Mouse (Mus musculus): Measurements from ENCODE around the gene Capn2.

Gene Capn2

DNA sequence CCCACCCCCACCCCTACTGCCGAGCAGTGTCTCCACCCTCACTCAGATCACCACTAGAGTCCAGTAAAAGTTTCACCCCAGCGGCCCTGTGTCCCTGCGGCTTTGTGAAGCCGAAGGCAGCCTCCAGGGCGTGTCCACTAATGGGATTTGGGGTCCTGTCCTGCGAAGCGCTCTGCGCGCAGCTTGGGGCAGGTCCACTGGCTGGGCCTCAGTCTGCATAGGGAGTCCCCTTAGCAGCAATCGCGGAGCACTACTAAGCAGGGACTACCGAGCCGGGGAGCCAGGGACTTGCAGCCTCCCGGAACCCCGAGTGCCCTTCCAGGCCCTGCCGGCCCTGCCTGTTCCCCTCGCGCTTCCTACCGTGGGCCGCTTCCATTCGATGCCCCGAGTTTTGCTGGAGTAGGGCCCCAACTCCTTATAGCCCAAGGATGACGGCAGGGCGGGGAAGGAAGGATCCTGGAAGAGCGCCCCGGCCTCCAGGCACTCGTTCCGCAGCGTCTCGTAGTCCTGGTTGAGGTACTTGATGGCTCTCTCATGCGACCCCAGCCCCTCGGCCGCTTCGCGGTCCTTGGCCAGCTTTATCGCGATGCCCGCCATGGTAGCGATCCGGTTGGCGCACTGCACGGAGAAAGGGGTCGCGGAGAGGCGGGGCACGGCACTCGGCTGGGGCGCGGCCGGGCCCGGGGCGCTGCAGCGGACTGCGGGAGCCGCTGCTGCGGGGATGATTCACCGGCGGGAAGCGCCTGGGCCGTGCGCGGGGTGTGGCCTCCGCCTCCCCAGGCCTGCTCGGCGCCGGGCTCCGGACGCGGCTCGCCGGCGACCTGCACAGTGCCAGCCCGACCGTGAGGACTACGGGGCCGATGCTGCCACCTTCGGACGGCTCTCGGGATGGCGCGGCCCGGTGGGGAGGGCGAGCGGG lies at the start of gene Capn2:
Capn2 (minus strand) TSS at position 851 of the 919 bp plus-strand sequence.
- DNase-seq = peak; percentile 88 to 93

DNA sequence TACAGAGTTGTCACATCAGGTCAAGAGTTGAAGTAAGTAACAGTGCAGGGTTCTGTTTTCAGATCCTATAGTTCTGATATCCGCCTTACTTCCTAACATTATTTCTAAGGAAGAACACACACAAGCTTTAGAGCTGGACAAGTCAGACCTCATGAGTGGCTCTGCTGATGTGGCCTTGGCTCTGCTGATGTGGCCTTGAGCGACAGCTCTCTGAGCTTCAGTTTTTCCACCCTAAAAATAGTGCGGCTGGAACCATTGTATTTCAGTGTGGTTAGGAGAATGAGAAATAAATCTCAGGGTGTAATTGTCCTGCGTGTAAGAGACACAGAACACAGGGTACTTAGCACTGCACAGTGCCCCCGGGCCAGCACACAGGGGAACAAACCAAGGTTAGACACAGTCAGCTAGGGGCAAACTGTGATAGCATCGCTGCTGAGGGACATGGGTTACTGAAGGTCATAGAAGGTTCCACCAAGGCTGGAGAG lies 48.0 kb upstream of the Capn2 start:
- DNase-seq = no peak

DNA sequence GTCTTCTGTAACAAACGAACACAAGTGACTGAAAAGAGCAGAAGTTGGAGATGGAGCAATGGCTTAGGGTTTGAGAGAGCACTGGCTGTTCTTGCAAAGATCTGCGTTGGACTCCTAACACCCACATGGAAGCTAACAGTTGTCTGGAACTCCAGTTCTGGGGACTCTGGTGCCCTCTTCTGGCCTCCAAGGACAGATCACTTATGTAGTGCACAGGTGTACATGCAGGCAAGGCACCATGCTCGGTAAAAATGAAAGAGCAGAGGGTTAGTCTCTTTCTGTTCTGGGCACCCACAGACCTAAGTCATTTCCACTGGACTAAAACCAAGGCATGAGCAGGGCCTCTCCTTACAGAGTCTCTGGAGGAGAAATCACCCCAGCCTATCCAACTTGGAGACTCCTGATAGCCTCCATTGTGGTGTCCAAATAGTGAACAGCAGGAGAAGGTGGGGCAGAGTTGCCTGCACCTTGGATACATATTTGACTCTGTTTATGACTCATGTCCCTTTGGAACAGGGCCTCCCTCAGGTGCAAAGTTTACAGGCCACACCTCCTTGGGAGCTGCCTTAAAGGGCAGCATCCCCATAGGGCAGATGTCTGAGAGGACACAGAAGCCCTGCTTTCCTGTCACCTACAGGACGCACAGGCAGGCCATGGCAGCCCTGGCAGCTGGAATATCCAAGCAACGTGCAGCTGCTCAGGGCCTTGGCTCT lies 47.2 kb upstream of the Capn2 start, which contains the start of gene Capn8:
Capn8 (plus strand) TSS at position 600 of the 713 bp plus-strand sequence.
- peak in 1 of 2 experiments; percentile 46 for DNase-seq

DNA sequence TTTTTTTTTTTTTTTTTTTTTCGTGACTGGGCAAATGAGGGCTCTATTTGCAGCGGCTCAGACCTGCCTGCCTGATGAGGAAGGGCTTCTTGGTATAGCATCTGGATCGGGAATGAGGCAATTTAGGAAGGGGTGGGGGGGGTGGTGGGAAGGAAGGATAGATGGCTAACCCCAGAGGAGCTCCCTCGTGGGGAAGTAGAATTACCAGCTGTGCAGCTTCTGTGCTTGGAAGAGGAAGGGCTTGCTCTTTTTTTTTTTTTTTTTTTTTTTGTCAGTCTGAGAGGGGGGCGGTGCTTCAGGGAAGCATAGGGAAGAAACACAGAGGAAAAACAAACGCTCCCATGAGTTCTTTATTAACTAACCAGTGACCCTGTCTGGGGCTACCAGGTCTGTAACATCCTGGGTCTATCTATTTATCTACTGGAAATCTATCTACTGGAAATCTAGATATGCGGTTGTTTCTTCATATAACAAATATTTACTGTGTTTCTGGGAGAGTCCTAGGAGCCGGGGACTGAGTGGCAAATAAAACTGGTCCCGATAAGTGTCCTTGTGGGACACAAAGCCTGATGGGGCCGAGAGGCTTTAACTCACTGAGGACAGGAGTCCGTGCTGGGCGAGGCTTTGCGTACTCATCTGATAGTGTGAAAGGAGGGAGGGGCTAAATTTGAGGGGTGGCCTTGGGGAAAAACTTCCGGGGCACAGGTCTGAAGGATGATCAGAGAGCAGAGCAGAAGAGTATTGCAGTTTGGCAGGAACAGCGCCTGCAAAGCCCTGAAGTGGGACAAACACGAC lies 45.4 kb upstream of the Capn2 start:
- DNase-seq = peak in 1 of 2 experiments; percentile 31

DNA sequence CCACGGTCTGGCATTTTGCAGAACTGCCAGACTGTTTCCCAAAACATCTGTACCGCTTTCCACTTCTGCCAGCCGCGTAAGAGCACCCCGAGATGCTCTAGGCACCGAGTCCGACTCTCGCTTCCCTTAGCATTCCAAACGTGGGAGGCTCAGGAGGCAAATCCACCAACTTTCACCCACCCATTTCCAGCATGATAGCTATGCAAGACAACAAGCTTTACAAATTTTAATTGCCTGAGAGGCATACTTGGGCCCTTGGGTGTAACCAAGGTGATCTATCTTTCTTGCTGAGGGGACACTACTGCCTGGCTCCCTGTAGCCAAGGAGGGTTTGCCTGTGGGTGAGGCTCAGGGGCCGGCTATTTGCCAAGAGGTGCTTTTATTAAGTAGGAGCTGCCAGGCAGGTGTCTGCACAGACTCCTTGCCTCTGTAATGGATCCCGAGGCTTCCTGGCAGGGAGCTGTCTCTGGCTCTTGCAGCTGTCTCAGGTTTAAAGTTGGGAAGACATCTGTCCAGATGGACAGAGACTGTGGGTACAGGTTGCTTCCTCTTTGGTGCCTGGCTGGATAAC lies 44.6 kb upstream of the Capn2 start:
- peak in 1 of 2 experiments; percentile 28 for DNase-seq

DNA sequence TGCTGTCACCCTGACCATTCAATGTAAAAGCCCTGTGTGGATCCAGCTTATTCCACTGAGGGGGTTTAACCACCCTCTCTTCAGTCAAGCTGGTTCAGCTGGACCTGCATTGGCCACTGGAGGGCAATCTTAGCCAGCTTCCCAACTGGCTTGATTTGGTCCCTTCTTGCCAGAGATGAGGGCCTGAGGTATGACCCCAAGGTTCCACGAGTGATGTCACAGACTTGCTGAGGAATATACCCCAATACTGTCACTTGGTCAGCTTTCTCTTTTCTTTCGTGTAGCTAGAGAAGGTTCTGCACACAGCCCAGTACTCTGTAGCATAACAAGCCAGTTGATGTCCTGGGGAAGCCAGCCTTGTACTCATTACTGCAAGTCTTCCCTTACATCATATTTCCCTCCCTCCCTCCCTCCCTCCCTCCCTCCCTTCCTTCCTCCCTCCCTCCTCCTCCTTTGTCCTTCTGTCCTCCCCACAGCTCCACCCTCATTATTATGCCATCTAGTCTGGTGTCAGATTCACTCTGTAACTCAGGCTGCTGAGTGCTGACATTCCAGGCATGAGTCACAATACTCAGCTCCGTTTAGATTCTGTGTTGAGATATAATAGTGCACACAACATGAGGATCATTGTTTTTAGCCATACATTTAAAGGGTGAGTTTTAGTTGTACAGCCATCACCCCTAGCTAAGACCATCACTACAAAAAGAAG lies 43.1 kb upstream of the Capn2 start:
- DNase-seq = peak; percentile 76 to 80

DNA sequence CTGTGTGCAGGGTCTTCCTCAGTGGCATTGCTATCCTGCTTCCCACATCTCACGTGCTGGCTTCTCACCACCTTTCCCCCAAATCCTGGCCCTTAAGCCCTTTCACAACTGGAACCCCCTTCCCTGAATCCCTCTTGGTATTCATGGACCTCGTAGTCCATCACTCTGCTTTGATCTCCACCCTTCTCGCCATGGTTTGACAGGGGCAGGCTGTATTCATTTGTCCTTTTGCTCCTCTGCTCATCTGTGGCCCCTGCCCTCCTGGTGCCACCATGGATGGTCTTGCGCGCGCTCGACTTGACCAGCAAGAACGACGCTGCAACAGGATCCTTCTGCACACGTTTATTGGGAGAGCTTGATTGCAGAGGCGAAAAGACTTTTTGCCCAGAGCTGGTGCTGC lies 42.1 kb upstream of the Capn2 start:
- no peak for DNase-seq

DNA sequence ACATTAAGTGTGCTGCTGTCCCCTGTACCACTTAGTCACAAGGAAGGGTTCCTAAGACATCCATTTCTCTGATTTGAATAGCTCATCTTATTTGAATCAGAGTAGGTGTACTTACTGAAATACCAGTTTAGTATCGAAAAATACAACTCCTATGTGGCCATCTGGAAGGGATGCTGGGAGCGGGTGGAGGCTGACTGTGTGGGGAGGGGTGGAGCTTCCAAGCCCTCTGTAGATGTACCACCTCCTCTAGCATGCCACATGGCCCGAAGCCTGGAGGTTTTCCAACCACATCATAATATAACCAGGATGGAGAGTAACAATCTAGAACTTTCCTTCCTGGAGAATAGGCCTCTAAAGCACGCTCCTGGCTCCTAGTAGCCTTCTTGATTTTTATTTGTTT lies 40.9 kb upstream of the Capn2 start:
- DNase-seq = no peak

DNA sequence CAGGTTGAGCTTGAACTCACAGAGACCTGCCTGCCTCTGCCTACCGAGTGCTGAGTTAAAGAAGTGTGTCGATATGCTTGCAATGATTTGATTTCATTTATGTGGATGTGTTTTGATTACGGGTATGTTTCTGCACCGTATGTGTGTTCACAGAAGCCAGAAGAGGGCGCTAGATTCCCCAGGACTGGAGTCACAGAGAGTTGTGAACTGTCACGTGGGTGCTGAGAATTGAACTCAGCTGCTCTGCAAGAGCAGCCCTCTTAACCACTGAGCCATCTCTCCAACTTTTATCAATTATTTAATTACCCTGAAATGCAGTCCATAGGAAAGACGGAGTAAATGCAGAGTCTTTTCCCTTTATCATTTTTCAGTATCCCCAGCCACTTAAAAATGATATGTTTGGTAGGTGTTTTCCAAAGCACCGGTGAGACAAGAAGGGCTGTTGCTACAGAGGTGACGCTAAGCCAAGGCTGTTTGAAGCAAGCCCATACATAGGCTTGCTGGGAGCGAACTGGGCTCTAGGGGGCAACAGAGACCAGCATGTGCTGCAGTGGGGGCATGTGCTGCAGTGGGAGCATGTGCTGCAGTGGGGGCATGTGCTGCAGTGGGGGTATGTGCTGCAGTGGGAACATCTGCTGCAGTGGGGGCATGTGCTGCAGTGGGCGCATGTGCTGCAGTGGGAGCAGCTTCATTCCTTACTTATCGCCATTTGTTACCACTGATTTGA lies 36.4 kb upstream of the Capn2 start:
- peak; percentile 75 to 77 for DNase-seq

DNA sequence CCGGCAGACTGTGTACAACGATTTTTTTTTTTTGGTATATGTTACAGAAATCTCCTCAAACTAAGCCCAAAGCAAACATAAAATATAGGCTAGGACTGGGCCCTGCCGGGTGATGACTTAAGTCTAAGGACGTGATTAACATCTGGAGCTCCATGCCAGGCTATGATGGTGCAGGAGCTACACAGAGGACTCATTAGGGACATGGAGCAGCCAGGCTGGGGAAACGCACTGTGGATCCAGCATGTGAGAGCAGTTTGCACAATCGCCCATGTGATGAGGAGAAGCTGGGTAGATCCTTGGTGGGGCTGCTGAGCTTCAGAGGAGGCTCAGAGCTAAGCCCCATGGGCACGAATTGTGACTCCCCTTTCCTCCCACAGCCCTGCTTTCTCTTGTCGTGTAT lies 33.4 kb upstream of the Capn2 start:
- no peak for DNase-seq

DNA sequence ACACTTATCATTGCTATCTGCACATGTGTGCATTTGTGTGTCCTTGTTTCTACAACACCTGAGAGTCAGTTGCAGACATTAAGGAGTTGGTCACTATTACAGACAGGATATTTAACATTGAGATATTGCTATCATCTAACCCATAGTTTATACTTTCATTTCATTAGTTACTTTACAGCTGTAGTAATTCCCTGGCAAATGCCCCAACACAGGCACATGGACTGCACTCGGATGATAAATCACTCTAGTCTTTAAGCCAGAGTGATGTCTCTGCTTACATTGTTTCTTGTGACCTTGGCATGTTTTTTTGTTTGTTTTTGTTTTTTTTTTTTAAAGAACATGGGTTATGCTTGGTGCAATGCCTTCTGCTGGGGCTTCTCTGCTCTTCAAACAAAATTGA lies 26.5 kb upstream of the Capn2 start:
- no peak for DNase-seq

DNA sequence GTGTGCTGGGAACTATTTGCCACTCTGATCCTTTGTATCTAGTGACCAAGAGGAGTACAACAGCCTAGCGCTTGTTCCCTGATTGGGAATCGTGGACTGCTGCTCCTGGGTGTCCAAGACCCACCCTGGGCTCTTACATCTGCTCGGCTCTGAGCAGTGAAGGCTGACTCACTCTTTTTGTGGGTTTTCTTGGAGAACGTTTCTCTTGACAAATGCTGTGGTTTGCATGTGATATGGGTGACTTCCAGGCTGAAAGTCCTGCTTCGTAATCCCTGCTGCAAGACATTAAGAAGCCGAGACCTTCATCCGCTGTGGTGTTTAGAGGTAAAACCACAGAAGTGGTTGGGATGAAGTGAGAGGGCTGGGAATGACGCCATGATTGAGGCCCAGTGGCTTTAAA lies 25.7 kb upstream of the Capn2 start:
- DNase-seq = no peak

DNA sequence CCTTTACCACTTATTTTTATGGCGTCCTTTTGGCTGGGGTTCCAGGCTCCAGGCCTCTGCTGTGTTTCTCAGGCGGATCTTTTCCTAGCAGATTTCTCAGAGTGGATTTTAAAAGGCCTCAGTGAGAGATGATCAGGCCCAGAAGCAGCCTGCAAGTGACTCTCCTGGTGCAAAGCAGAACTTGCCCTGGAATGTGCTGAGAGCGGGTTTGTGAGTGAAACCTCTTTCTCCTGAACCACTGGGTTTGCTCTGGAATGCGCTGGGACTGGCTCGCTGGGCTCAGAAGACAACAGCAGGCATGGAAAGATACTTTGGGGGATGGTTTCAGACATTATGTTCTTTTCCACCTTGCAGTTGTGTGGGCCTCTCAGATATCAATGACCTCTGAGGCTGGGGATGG lies 24.7 kb upstream of the Capn2 start:
- no peak for DNase-seq

DNA sequence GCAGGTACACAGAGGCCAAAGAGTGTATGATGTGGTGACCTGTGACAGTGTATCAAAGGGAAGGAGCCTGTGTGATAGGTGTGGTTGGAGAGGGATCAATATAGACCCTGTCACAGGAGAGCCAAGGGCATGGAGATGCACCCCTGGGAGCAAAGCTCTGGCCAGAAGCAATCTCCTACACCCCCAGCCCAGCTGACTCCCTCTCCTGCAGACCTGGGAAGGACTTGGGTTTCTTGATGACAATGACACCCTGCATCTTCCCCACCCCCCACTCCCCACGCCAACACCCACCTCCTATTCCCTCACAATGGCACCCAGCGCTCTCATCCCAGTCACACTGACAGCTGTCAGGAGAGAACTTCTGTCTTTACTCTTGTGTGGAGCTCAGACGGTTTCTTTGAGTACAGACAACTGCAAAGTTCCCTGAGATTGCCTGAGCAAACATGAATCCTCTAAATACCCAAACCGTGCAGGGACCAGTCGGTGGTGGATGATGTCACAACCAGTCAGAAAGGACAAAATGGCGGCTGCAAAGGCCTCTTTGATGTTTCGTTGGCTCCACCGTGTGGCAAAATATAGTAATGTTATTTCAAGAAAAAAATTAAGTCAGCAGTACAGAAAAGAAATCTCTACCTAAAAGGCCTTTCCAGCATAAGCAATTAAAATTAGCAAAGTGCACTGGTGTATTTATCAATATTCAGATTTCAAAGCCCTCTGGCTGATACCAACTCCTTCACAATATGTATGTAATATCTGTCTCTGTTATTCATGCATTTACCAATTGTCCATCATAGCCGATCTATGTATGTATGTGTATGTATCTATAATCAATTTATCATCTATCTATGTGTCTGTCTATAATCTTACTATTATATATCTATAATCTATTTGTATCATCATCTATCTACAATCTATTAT lies 21.9 kb upstream of the Capn2 start:
- peak; percentile 67 to 82 for DNase-seq

DNA sequence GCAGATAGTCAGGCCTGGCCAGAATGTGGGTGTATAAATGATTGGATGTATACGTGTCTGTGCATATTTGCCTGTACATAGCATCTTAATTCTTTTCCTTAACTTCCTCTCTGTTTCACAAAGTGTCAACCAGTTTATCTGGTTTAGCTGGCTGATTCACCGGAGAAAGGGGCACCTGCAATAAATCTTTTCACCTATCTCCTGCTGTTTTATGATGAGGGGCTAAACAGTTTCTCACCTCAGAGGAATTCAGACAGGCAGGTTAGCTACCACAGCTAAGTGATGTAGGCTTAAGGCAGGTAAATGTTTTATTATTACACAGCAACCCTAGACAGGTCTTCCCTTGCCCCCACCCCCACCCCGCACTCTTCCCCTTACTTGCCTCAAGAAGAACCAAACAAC lies 17.7 kb upstream of the Capn2 start:
- no peak for DNase-seq

DNA sequence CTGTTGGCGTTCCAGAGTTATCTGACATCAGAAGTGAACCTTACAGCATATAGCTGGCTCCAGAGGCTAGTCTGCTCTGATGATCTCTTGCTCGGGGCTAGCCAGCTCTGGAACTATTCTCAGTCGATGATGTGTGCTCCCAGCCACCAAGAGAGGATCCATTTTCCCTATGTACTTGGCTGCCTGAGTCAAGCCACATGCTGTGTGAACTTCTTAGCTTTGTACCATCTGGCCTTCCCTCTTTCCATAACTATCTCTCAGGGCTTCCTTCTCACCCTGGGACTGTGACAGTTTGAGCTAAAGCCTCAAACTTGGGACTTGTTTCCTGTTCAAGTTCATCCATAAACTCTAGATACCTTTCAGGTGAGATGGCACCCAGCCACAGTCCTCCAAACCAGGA lies 16.2 kb upstream of the Capn2 start:
- no peak for DNase-seq

DNA sequence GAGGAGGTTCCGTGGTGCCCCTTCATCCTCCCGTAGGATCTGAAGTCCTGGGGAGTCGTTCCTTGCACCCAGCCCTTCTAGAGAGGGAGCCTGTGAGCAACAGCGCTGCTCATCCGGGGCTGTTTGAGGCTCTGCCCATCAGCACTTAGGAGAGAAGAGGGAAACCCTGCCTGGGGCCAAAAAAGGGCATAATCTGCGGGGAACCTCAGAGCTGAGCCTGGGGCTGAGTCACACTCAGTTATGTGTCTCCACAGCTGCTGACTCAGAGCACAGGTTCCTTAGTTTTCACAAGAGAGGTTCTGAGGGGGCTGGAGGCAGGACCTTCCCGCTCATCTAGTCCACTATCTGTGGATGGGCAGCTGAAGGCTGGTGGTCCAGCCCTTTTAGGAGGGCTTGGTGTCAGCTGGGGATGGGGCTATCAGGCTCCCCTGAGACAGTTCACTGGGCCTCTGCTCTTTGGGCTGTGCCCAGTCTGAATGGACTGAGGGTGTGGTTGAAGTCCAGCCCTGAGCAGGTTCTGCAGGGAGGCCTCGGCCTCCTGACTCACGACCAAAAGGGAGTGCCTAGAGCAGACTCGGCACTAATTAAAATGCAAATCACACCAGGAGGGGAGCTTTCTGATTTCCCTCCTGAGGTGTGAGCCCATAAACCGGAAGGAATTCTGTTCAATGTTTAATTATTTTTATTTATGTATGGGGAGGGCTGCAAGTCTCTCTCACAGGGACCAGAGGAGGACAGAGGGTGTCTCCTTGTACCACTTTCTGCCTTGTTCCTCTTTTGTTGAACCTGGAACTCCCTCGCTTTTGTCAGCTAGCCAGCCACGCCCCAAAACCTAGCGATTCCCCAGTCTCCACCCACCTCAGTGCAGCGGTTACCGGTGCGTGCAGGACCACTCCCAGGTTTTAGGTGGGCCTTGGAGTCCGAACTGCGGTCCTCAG lies 10.8 kb upstream of the Capn2 start:
- DNase-seq = peak; percentile 33 to 57

DNA sequence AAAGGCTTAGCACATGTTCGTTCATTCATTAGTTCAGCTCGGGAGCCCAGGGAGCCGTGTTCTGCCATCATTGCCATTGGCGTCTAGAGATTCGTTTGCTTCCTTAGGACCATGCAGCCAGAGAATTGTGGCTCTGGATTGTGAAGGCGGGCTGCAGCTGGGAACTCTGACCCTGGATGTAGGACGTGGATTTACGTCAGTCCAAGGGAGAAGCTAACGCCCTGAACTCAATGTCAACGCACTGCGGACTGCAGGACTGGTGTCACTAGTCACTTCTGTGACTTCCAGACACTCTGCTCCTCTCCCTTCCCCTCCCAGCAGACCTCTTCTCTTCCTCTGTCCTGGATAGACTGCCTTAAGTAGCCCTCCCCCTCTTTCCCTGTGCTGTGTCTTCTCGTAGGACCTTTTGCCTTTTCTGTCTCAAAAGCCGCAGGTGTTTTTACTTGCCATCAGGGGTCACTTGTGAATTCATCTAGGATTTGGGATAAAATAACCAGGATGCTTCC lies 9.9 kb upstream of the Capn2 start:
- peak in 1 of 2 experiments; percentile 34 for DNase-seq

DNA sequence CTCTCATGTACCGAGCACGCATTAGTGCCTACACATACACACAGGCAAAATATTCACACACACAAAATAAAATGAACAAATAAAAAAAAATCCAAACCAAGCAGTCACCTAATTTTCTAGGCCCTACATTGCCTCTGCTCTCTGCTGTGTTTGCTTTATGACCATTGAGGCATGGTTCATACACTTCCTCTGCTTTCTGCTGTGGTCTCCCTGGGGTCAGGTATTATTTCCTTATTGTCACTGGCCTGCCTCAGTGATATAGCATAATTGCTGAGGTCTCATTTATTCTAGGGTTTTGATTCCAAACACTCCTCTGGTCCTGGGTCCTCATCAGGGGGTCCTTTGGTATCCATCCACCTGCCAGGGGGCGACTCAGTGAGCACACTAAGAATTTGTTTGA lies 8.2 kb upstream of the Capn2 start:
- no peak for DNase-seq

All from kidney, postnatal 4 days (tissue).